18 mouse cellular contexts compared by ENCODE assay signal in genomic region chr16:88751535-88751934, GRCm38 (mm10). TPM values are rescaled to one million over a fixed set of nuclear protein-coding genes. Genes with fewer than 3 reads are reported as not detected.
"Had no signal": no experiment of that assay in that cellular context is flagged by ENCODE, and none has a peak within 500 bp of the region (broad histone marks: within the 10 kb centered on the region; RNA-seq: fewer than 3 reads in every experiment).

Gene Krtap13, minus strand, starts transcription at chr16:88751635.

RNA-seq across cellular contexts. Expression of gene Krtap13, which starts in this region (rescaled TPM):
- polyA plus RNA-seq: cerebellum, adult 2 months; cortical plate, adult 2 months; embryonic facial prominence, embryonic 10.5 days; embryonic facial prominence, embryonic 11.5 days; embryonic facial prominence, embryonic 12.5 days; embryonic facial prominence, embryonic 13.5 days; erythroblast, embryonic 14.5 days; forebrain, embryonic 10.5 days; forebrain, embryonic 11.5 days; forebrain, embryonic 12.5 days; forebrain, embryonic 13.5 days; forebrain, embryonic 14.5 days; forebrain, embryonic 15.5 days; forebrain, embryonic 16.5 days; forebrain, postnatal 0 days; frontal cortex, adult 2 months; gonadal fat pad, adult 2 months; heart, adult 2 months had no signal
